Mouse (Mus musculus) C2C12 (cell line): ENCODE results near the gene Gtf2ird1.

Experiments used
- CEBPB ChIP-seq: IDR thresholded peaks from one replicate; pipeline ENCODE4 v1.6.1; 2011; ENCODE audit warnings: low read depth, mild to moderate bottlenecking, control low read depth, moderate library complexity
- MAX ChIP-seq: IDR thresholded peaks from one replicate; pipeline ENCODE4 v1.6.1; 2011; ENCODE audit warnings: mild to moderate bottlenecking, control low read depth

DNA sequence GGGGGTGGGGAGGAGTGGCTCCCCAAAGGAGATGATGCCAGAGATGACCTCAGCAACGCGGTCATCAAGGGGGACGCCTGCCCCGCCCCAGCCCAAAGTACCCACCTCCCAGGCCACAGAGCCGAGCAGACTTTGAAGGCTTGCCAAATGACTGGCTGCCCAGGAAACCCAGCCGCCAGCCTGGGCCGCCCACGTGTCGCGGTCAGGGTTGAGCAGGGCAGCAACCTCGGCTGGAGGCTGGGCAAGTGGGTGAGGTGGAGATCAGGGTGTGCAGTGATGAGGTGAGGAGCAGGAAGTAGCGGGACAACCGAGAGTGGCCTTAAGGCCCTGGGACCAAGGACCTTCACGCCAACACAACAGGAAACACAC is 19.1 kb downstream of the Gtf2ird1 start:
- TF ChIP-seq CEBPB (no peak), MAX (no peak)
